Mouse (Mus musculus): ENCODE measurements around the gene Gab1.

DNA sequence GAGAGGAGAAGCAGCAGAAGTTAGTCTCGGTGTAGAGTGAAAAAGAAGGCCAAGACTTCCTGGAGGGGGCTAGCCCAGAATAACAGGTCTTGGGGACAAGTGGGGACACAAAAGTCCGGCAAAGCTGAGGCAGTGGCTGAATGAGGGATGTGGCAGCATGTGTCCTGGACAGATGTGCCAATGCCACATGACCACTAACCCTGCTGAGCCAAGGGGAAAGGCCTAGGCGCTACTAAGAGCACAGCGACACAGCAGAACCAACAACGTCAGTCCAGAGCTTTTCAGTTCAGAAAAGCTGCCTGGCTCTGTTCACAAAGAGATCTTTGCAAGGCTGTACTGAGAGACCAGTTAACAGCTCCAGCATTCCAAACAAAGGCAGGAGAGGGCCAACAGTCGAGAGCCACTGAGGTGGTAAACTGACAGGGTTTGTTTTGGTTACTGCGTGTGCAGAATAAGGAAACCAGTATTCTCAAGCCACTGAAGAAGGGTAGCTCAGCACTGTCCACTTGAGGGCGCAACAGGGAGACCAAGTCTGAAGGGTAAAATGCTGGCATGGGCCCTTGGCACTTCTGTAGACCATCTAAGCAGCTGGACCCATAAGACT lies 15.0 kb downstream of the Gab1 start:
- TF ChIP-seq CTCF (IDR thresholded peaks at IDR 0.05; ENCODE audit: extremely low read depth, insufficient read depth, low read length) (peak; percentile 29), POLR2A (IDR thresholded peaks at IDR 0.05; ENCODE audit: extremely low read depth, insufficient read depth, low read length) (no peak)

Data from cortical plate, adult 2 months (tissue).